Mouse (Mus musculus) spleen, adult 10 weeks (tissue): Measurements from ENCODE around the gene Gm5935. TPM values are rescaled to one million over a fixed set of nuclear protein-coding genes. Genes with fewer than 3 reads are reported as not detected.

Source experiments
- polyA plus RNA-seq: library from polyadenylated mRNA; stranded (reverse); fragments of 350-450 nt; fragmentation: Illumina TruSeq; extraction: RNeasy Lipid Tissue Mini Kit (QIAGEN cat#74804); gene quantifications from one replicate; pipeline ENCODE4 v1.2.3, GENCODE M21; 2015; ENCODE audit warnings: low replicate concordance; ENCODE audit not compliant: insufficient read depth

The Gm5935 gene
- polyA plus RNA-seq, result not detected

GRCm38 (mm10) chrX:24775064-24775463 is at the start of gene Gm5935:
Gm5935 (minus strand) TSS chrX:24775164.

Other genes with a start within 250 kb of the Gm5935 start
- not detected for gene Gm4297, start 200.3 kb downstream of the Gm5935 start, polyA plus RNA-seq